Mouse (Mus musculus): ENCODE results near the gene Gpc5.

DNA sequence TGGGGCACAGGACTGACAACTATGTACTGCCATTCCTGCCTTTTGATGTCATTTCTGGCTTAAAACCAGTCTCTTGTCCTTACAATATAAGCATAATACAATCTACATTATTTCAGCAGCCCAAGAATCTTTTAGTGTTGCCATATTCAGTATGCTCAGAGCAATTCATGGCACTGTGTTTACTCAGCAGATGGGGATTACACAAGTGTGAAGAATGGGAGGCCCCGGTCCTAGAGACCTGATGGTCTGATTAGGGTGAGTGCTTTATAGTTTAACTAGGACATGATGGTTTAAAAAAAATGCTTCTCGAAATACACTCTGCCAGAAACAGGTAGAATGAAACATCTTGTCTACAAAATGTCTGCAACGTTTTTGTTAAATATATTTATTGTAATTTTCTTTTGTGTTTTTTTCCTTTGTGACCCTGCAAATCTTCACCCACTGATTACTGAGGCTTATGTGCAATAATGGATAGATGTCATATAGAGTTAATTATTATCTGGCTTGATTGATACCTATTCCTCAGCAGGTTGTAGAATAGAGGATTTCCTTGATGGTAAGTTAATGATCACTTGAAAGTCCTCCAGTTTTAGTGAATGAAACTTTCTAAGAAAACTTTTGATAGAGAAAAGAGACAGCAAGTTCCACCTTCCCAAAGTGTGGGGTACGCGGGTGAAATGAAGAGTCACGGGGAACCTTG, 177.8 kb downstream of the Gpc5 start:
- TF ChIP-seq CTCF (IDR thresholded peaks at IDR 0.05; ENCODE audit: control insufficient read depth, insufficient read depth, insufficient replicate concordance, low read depth, low read length) (no peak), POLR2A (IDR thresholded peaks at IDR 0.05; ENCODE audit: control insufficient read depth, low read depth, low read length) (no peak)
